Mouse (Mus musculus) cortical plate, adult 2 months (tissue): ENCODE results near the gene Itgav.

Source experiments
- CTCF ChIP-seq: fragments of 200-500 bp; IDR thresholded peaks from 2 replicates; pipeline ENCODE4 v1.5.1; 2011; ENCODE audit warnings: mild to moderate bottlenecking, control low read depth, low read length; ENCODE audit not compliant: insufficient read depth; ENCODE audit errors: extremely low read depth
- POLR2A ChIP-seq: fragments of 200-500 bp; IDR thresholded peaks from 2 replicates; pipeline ENCODE4 v1.6.1; 2011; ENCODE audit warnings: mild to moderate bottlenecking, low read length, control low read depth; ENCODE audit not compliant: insufficient read depth; ENCODE audit errors: extremely low read depth

DNA sequence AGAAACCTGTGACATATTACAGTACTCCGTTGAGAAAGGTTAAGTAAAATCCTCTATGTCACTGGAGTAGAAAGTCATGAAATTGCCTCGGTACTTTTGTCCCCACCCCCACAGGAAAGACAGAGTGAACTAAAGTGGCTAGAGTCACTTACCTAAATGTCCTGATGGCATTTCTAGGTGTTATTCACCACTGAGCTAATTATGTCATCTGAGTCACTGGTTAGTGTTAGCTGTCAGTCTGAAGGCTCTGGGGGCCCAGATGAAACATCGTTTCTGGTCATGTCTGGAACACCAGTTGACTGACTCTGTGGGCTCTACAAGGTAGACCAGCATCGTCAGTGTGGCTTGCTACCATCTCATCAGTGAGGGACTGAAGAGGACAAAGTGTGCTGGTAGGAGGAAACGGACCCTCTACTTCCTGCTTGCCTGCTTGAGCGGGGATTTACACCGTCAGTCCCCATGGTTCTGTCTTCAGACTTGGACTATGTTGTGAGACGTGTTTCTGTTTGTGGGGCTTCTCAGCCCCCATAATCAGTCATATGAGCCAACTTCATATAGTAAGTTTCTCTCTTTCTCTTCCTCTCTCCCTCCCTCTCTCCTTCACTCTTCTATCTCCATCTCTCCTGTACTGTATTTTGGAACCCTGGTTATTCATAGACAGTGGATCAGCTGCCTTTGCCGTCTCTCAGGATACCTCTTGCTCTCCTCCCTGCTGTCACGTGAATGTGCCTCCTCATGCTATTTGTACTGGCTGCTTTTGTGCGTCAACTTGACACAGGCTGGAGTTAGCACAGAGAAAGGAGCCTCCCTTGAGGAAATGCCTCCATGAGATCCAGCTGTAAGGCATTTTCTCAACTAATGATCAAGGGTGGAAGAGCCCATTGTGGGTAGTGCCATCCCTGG, 28.6 kb upstream of the Itgav start:
- TF ChIP-seq POLR2A (no peak), CTCF (no peak)
